Mouse (Mus musculus) forebrain, postnatal 0 days (tissue): ENCODE results near the gene Ikzf1. TPM values are rescaled to one million over a fixed set of nuclear protein-coding genes. Genes with fewer than 3 reads are reported as not detected.

Experiments
- ATAC-seq: fragments of 200-750 bp; cut with Nextera tagmentation; 2 replicates; pipeline ENCODE4 v1.8.0; 2017; ENCODE audit warnings: mild to moderate bottlenecking, moderate library complexity
- DNase-seq: peaks from one replicate; pipeline ENCODE4 v3.0.0-alpha.2; 2015
- H3K27ac ChIP-seq: fragments of 300-500 bp; sonication (generic); 2 replicates; pipeline ENCODE4 v1.5.1; 2014; ENCODE audit warnings: low read depth, mild to moderate bottlenecking, antibody characterized with exemption, low read length, moderate library complexity, mixed read lengths
- H3K27me3 ChIP-seq: fragments of 300-500 bp; sonication (generic); 2 replicates; pipeline ENCODE4 v1.6.1; 2014; ENCODE audit warnings: mild to moderate bottlenecking, low read length, mixed read lengths; ENCODE audit not compliant: insufficient read depth
- H3K36me3 ChIP-seq: fragments of 300-500 bp; sonication (generic); 2 replicates; pipeline ENCODE4 v1.6.1; 2014; ENCODE audit warnings: mild to moderate bottlenecking, moderate library complexity; ENCODE audit not compliant: insufficient read depth
- H3K4me1 ChIP-seq: fragments of 300-500 bp; sonication (generic); 2 replicates; pipeline ENCODE4 v1.6.1; 2014; ENCODE audit warnings: antibody characterized with exemption; ENCODE audit not compliant: insufficient read depth
- H3K4me2 ChIP-seq: fragments of 300-500 bp; sonication (generic); 2 replicates; pipeline ENCODE4 v1.6.1; 2014; ENCODE audit warnings: low read depth, mild to moderate bottlenecking, moderate library complexity
- H3K4me3 ChIP-seq: fragments of 300-500 bp; sonication (generic); 2 replicates; pipeline ENCODE4 v1.5.1; 2014; ENCODE audit warnings: low read depth, low read length, mixed read lengths
- H3K9ac ChIP-seq: fragments of 300-500 bp; sonication (generic); 2 replicates; pipeline ENCODE4 v1.6.1; 2014; ENCODE audit warnings: mild to moderate bottlenecking
- H3K9me3 ChIP-seq: fragments of 300-500 bp; sonication (generic); 2 replicates; pipeline ENCODE4 v1.6.1; 2016; ENCODE audit warnings: low read length
- CTCF ChIP-seq: sonication (generic); IDR thresholded peaks from 2 replicates; pipeline ENCODE4 v1.5.1; 2016; ENCODE audit warnings: antibody characterized with exemption, control low read depth, low read depth
- WGBS: fragments of 180-500 bp; shearing (Covaris S2); extraction: QIAGEN DNeasy Blood & Tissue Kit; methylation state at CpG from one replicate; pipeline ENCODE4 v1.1.7; 2014; 5-methylcytosine and 5-hydroxymethylcytosine counted together
- polyA plus RNA-seq: library from polyadenylated mRNA; unstranded; fragments of >200 nt; fragmentation: Nextera tagmentation; extraction: Ambion mirVana; gene quantifications from 2 replicates; pipeline ENCODE4 v1.2.1, GENCODE M21; 2015
- total RNA-seq: library from RNA; depleted of rRNA; stranded (reverse); fragments of >200 nt; gene quantifications from 2 replicates; pipeline ENCODE4 v1.2.3, GENCODE M21; 2014

Ikzf1 gene
- total and polyA plus RNA-seq, 2 experiments from 2014 or later = 1.8 to 4.9 TPM

DNA sequence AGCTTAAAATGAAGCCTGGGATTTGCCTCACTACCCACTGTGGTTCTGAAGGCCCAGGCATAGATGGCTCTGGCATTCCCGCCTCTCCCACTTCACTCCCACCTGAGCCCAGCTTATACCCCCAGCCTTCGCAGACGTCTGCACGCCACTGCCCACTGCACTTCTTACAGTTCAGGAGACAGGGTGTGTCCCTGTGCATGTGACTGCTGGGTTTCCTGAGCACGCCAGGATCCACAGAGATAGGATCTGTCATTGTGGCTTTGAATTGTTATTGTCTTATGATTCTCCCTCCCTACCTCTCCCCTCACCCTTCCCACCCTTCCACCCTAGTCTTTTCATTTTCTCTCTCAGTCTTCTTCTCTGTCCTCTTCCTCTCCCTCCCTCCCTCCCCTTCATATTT, 34.9 kb downstream of the Ikzf1 start:
- no peaks in the 10 kb centered on the region for H3K9me3 ChIP-seq
- ATAC-seq (no peak), DNase-seq (no peak)
- TF ChIP-seq CTCF = no peak
- no peaks in the 10 kb centered on the region for H3K27me3 ChIP-seq
- H3K36me3 ChIP-seq = no peaks in the 10 kb centered on the region
- H3K4me1 ChIP-seq = no peaks in the 10 kb centered on the region
- no peak overlapping the region for H3K4me2 ChIP-seq
- 90% methylated on average over 5 of the region's 5 CpGs for WGBS
- H3K4me3 ChIP-seq = no peak overlapping the region
- no peak overlapping the region for H3K9ac ChIP-seq
- no peak overlapping the region for H3K27ac ChIP-seq

DNA sequence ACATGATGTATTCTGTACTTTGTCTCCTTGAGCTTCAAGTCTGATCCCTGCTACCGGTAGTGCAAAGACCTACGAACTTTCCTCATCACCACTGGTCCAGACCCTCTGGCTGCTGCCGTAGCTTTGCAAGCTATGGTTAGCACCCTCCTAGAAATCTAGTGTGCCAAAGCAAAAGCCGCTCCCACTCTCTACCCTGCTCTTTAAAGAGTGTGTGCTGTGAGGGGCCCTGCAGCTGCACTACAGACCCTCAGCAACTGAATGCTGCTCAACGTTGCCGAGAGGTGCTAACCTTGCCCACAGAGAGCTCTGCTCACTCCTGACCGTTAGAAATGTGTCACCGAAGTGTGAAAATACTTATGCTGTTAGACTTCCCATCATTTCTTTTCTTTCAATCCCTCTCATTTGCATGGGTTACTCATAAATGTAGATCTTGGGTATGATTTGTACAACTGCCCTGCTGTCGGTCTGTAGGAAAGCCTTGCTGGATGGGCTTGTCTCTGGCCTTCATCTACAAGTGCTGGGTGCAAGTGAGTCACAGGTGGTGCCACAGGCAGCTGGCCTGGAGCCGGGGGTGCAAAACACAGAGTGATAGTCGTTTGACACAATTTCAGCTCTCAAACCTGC, 40.6 kb downstream of the Ikzf1 start:
- Histone ChIP-seq H3K27ac (no peak overlapping the region), H3K4me1 (no peaks in the 10 kb centered on the region), H3K4me3 (no peak overlapping the region), H3K27me3 (no peaks in the 10 kb centered on the region), H3K9me3 (no peaks in the 10 kb centered on the region), H3K9ac (no peak overlapping the region), H3K4me2 (no peak overlapping the region), H3K36me3 (no peaks in the 10 kb centered on the region)
- no peak for DNase-seq
- WGBS = 90% methylated on average over 11 of the region's 11 CpGs
- TF ChIP-seq CTCF = no peak
- no peak for ATAC-seq

DNA sequence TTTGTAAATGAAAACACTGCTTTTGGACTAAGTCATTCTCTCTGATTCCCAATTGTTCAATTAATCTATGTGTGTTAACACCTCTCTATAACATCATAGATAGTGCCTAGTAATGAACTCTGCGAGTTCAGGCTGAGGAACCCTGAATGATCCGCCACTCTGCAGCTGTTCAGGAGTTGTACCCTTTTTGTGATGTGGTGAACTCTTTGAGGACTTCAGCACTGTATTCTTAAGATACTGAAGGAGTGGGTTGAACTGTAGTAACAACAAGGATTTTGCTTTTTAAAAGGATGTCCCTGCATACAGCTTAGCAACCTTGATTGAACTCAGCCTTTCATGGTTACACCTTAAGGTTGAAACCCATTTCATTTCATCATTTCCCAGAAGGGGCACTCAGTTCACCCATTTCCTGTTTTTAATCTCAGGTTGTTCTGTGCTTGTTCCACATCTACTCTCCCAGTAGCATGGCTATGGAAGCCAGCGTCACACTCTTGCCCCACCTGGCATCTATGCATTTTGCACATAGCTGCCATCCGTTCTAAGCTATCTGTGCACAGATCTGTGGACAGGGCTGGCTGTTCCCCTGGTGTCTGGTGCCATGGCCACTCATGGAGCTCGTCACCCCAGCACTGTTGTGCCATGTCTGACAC, 41.2 kb downstream of the Ikzf1 start:
- Histone ChIP-seq H3K27me3 (no peaks in the 10 kb centered on the region), H3K4me3 (no peak overlapping the region), H3K27ac (no peak overlapping the region), H3K4me1 (no peaks in the 10 kb centered on the region), H3K9ac (no peak overlapping the region), H3K9me3 (no peaks in the 10 kb centered on the region), H3K4me2 (no peak overlapping the region), H3K36me3 (no peaks in the 10 kb centered on the region)
- ATAC-seq (no peak), DNase-seq (no peak)
- WGBS = 93% methylated on average over 5 of the region's 5 CpGs
- no peak for TF ChIP-seq CTCF

DNA sequence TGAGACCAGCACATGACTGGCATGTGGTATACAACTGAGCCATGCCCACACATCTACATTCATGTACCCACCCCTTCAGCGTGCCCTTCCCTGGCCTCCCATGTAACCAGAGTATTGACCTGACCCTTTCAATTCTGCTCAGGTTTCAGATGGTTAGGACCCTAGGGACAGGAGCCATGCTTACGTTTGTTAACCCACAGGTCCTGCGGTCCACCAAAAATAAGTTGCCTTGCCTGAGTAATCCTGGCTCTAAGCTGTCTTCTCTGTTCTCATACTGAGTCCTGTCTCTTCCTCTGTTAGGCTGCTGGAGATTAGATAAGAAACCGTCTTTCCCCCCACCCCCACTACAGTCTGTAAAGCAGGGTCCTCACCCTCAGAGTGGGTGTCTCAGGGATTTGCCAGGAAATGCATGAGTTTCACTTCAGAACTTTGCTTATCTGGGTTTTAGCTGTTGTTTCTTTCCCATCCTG, 42.0 kb downstream of the Ikzf1 start:
- WGBS = 89% methylated on average over 4 of the region's 4 CpGs
- TF ChIP-seq CTCF = no peak
- Histone ChIP-seq H3K36me3 (no peaks in the 10 kb centered on the region), H3K4me1 (no peaks in the 10 kb centered on the region), H3K27ac (no peak overlapping the region), H3K4me3 (no peak overlapping the region), H3K27me3 (no peaks in the 10 kb centered on the region), H3K9ac (no peak overlapping the region), H3K9me3 (no peaks in the 10 kb centered on the region), H3K4me2 (no peak overlapping the region)
- ATAC-seq (no peak), DNase-seq (no peak)

DNA sequence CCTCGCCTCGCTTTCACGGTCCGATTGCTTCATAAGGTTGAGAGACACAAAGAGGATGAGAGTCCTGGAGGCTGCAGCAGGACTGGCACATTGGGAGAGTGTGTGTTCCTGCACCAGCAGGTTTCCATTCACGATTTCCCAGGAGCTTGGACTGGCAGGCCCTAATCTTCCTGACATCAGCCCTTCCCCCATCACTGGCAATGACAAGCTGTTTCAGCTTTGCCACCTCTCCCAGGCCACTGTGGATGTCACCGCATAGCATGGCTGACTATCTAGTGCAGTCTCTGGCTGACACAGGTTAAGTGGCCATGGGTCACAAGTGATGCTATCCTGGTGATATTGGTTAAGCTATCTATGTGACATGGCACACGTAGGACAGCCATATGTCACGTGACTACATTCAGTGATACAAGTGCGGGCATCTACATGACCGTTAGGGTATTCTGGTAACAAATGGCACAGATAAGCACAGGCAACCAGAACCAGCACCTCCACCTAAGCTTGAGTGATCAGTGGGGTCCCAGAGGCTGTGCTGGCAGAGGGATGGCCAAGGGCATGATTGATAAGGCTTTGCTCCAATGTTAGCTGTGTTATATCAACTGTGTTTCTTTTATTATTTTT, 43.2 kb downstream of the Ikzf1 start:
- Histone ChIP-seq H3K27ac (no peak overlapping the region), H3K27me3 (no peaks in the 10 kb centered on the region), H3K9me3 (no peaks in the 10 kb centered on the region), H3K36me3 (no peaks in the 10 kb centered on the region), H3K9ac (no peak overlapping the region), H3K4me3 (no peak overlapping the region), H3K4me1 (no peaks in the 10 kb centered on the region), H3K4me2 (no peak overlapping the region)
- DNase-seq (no peak), ATAC-seq (no peak)
- TF ChIP-seq CTCF = no peak
- 91% methylated on average over 10 of the region's 10 CpGs for WGBS

DNA sequence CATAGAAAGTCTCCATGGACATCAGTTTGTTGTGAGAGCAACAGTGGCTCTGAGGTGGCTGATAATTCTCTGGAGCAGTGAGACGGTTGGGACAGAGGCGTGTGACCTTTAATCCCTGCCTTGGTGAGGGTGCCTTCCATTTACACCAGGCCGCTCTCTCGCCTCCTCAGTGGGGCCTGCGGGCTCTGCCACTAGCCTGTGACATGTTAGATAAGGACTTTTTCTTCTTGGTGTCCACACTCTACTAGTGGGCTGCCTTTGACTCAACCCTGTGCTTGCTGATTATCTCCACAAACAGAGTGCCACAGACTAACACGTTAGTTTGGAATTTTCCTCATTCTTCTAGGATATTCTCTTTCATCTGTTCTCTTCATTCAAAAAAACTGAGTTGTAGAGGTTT, 44.4 kb downstream of the Ikzf1 start:
- no peak for ATAC-seq
- TF ChIP-seq CTCF = no peak
- DNase-seq = no peak
- Histone ChIP-seq H3K9ac (no peak overlapping the region), H3K27me3 (no peaks in the 10 kb centered on the region), H3K36me3 (no peaks in the 10 kb centered on the region), H3K4me2 (no peak overlapping the region), H3K4me1 (no peaks in the 10 kb centered on the region), H3K27ac (no peak overlapping the region), H3K9me3 (no peaks in the 10 kb centered on the region), H3K4me3 (no peak overlapping the region)
- WGBS = 82% methylated on average over 6 of the region's 6 CpGs

DNA sequence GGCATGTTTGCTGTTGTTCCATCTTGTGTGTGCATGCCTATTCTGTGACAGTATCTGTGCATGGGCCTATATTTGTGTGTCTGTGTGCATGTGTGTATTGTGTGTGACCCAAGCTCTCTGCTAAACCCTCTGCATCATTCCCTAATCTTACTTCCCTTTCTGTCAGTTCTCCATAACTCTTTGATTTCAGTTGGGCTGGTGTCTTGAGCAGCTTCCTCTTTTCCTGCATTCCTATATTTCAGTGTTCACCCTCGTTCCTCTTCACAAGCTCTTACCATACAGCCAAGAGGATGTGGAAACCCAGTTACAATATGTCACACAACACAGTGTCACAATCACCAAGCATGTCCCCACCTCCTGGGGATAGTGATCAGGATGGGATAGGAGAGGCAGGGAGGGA, 45.3 kb downstream of the Ikzf1 start:
- WGBS = 76% methylated on average over 1 of the region's 1 CpGs
- no peak for TF ChIP-seq CTCF

More for the DNA sequence above, 45.3 kb downstream of the Ikzf1 start:
- H3K4me1 ChIP-seq = no peaks in the 10 kb centered on the region
- H3K4me2 ChIP-seq = no peak overlapping the region
- H3K27ac ChIP-seq = no peak overlapping the region
- DNase-seq (no peak), ATAC-seq (no peak)
- no peak overlapping the region for H3K4me3 ChIP-seq
- H3K36me3 ChIP-seq = no peaks in the 10 kb centered on the region
- no peaks in the 10 kb centered on the region for H3K27me3 ChIP-seq
- no peak overlapping the region for H3K9ac ChIP-seq
- no peaks in the 10 kb centered on the region for H3K9me3 ChIP-seq
